Mouse (Mus musculus): ENCODE results near the gene Lemd1. TPM values are rescaled to one million over a fixed set of nuclear protein-coding genes. Genes with fewer than 3 reads are reported as not detected.

The Lemd1 gene
- polyA plus RNA-seq, 1 experiment from 2014 or later = 2.0 TPM

DNA sequence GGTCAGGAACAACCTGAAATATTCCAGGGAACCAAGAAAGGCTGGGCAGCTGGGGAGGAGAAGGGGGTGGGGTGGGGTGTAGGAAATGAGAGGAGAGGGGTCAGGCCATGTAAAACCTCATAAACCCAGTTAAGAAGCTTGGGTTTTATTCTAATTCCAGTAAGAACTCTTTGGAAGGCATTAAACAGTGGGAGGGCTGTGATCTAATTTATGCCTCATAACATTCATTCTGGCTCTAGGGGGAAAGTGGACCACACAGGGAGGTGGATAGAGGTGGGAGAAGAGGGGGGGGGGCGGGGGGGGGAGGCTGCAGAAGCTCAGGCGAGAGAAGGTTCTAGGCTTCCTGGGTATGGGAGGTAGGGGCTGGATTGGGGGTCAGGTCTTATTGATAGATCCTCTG is 19.6 kb upstream of the Lemd1 start:
- Histone ChIP-seq H3K27ac (replicated peaks) (no peak overlapping the region), H3K4me1 (peaks cover 26% of the 10 kb centered on the region), H3K36me3 (replicated peaks) (no peaks in the 10 kb centered on the region), H3K27me3 (replicated peaks; ENCODE audit: low read depth, poor library complexity, severe bottlenecking) (peaks cover 30% of the 10 kb centered on the region), H3K4me3 (no peak overlapping the region), H3K9me3 (no peaks in the 10 kb centered on the region)
- 33% methylated on average over 1 of the region's 2 CpGs for WGBS
- no peak for DNase-seq (ENCODE audit: low spot score)

DNA sequence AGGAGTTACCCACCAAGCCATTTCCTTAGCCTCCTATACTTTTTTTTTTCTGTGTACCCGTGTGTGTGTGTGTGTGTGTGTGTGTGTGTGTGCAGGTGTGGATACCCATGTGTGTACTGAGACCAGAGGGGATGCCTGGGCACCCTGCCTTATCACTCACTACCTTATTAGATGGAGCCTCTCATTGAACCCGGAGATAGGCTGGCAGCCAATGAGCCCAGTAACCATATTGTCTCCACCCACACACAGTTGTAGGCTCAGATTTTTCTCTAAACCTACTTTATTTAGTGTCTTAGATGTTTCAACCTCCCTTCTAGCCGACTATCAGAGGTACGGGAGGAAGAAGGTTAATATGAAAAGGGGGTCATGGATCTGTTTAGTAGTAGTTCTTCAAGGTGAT is 4.9 kb upstream of the Lemd1 start:
- Histone ChIP-seq H3K27ac (replicated peaks) (no peak overlapping the region), H3K4me1 (peaks cover 31% of the 10 kb centered on the region), H3K9me3 (no peaks in the 10 kb centered on the region), H3K36me3 (replicated peaks) (no peaks in the 10 kb centered on the region), H3K4me3 (no peak overlapping the region), H3K27me3 (replicated peaks; ENCODE audit: low read depth, poor library complexity, severe bottlenecking) (peaks cover 47% of the 10 kb centered on the region)
- WGBS = 82% methylated on average over 4 of the region's 4 CpGs
- DNase-seq (ENCODE audit: low spot score) = no peak

DNA sequence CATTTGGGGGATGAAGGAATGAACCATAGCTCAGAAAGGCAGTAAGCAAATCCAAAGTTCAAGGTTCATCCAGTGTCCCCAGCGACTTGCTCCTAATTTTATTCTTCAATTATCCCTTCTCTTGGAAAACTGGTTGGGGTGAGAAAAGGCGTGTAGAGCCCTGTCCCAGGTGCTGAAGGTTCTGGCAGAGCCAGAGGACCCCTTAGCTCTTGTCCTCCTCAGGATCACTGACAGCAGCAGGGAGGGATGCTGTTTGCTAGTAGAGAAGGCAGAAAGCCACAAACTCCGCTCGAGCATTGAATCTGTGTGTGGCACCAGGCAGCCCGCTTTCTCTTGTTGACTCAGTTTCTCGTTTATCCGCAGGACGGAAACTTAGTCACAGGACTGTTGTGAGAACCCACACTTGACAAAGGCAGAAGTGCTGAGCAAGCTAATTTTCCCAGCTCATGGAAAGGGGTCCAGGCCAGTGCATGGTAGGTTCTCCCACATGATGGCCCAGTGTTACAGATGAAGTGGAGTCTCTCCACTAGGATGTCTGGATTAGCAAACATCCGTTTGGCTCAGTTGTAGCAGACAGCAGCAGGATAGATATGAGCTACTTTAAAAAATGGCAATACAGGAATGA is 2.7 kb upstream of the Lemd1 start:
- DNase-seq (ENCODE audit: low spot score) = peak; percentile 54
- Histone ChIP-seq H3K36me3 (replicated peaks) (no peaks in the 10 kb centered on the region), H3K27me3 (replicated peaks; ENCODE audit: low read depth, poor library complexity, severe bottlenecking) (peaks cover 70% of the 10 kb centered on the region), H3K4me3 (no peak overlapping the region), H3K27ac (replicated peaks) (no peak overlapping the region), H3K9me3 (no peaks in the 10 kb centered on the region), H3K4me1 (peaks cover 53% of the 10 kb centered on the region)
- WGBS = 44% methylated on average over 9 of the region's 9 CpGs

DNA sequence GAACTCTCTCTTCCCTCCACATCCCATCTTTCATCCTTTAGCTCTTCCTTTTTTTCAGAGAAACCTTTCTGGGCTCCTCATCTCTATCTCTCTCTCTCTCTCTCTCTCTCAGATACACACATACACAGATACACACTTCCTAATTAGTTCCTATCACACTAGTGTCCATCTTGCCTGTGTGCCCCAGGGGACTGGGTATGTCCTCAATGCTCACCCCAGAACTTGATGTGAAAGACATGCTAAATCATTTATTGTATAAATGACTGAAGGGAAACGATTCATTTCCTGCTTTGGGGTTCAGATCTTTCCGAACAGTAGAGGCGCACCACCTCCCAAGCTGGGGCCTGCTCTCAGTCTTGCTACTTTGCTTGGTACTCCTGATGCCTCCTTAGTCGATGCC is 2.0 kb upstream of the Lemd1 start:
- H3K36me3 ChIP-seq (replicated peaks) = no peaks in the 10 kb centered on the region
- H3K4me3 ChIP-seq = no peak overlapping the region
- H3K4me1 ChIP-seq = peaks cover 60% of the 10 kb centered on the region
- H3K9me3 ChIP-seq = no peaks in the 10 kb centered on the region
- DNase-seq (ENCODE audit: low spot score) = no peak
- H3K27ac ChIP-seq (replicated peaks) = peak overlapping the region; percentile 96; the same call in 1 of the 2 replicates
- 44% methylated on average over 4 of the region's 4 CpGs for WGBS
- peaks cover 77% of the 10 kb centered on the region for H3K27me3 ChIP-seq (replicated peaks; ENCODE audit: low read depth, poor library complexity, severe bottlenecking)

DNA sequence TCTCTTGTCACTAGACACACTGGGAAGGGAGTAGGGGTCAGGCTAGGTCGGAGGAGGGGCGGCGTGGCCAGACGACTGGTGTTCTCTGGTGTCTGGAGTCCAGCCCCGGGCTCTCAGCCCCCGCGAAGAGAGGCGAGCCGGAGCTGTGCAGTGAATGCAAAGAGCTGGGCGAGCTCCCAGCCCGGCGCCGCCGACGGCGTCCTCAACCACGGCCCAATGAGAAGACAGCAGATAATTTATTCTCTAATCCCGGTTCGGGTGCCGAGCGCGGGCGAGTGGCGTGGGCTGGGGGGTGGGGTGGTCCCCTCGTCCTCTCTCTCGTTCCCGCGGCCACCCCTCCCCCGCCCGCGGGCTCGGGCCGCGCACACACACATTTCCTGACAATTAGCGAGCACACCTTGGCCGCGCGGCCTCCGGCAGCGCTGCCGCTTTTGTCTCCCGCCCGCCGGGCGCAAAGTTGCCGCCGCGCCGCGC is 1.2 kb upstream of the Lemd1 start:
- H3K4me3 ChIP-seq = peak overlapping the region; percentile 72
- no peaks in the 10 kb centered on the region for H3K9me3 ChIP-seq
- H3K27me3 ChIP-seq (replicated peaks; ENCODE audit: low read depth, poor library complexity, severe bottlenecking) = peaks cover 85% of the 10 kb centered on the region
- peak overlapping the region; percentile 96 for H3K27ac ChIP-seq (replicated peaks)
- peaks cover 69% of the 10 kb centered on the region for H3K4me1 ChIP-seq
- DNase-seq (ENCODE audit: low spot score) = peak; percentile 83
- WGBS = under 1% methylated on average over 50 of the region's 50 CpGs
- no peaks in the 10 kb centered on the region for H3K36me3 ChIP-seq (replicated peaks)

DNA sequence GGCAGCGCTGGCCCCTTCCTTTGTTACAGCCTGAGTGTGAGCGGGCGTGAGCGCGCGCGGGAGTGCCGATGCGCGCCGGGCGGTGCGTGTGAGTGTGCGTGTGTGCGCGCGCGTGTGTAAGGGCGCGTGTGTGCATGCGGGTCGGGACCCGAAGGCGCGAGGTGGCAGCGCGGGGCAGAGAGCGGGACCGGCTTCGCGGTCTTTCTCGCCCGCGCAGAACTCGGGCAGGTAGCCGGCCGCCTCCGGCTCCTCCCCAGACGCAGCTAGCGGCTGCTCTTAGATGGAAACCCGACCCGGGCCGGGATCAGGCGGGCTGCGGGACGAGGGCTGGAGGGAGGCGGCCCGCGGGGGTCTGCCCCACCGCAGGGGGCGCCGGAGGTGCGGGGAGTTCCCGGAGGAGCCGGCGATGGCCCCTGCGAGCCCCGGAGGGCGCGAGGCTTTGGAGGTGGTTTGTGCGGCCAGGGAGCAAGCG is 574 bp upstream of the Lemd1 start:
- peak overlapping the region; percentile 72 for H3K4me3 ChIP-seq
- H3K36me3 ChIP-seq (replicated peaks) = no peaks in the 10 kb centered on the region
- peak overlapping the region; percentile 96 for H3K27ac ChIP-seq (replicated peaks)
- peaks cover 75% of the 10 kb centered on the region for H3K4me1 ChIP-seq
- no peaks in the 10 kb centered on the region for H3K9me3 ChIP-seq
- DNase-seq (ENCODE audit: low spot score) = peak; percentile 79
- H3K27me3 ChIP-seq (replicated peaks; ENCODE audit: low read depth, poor library complexity, severe bottlenecking) = peaks cover 91% of the 10 kb centered on the region
- WGBS = under 1% methylated on average over 58 of the region's 62 CpGs

DNA sequence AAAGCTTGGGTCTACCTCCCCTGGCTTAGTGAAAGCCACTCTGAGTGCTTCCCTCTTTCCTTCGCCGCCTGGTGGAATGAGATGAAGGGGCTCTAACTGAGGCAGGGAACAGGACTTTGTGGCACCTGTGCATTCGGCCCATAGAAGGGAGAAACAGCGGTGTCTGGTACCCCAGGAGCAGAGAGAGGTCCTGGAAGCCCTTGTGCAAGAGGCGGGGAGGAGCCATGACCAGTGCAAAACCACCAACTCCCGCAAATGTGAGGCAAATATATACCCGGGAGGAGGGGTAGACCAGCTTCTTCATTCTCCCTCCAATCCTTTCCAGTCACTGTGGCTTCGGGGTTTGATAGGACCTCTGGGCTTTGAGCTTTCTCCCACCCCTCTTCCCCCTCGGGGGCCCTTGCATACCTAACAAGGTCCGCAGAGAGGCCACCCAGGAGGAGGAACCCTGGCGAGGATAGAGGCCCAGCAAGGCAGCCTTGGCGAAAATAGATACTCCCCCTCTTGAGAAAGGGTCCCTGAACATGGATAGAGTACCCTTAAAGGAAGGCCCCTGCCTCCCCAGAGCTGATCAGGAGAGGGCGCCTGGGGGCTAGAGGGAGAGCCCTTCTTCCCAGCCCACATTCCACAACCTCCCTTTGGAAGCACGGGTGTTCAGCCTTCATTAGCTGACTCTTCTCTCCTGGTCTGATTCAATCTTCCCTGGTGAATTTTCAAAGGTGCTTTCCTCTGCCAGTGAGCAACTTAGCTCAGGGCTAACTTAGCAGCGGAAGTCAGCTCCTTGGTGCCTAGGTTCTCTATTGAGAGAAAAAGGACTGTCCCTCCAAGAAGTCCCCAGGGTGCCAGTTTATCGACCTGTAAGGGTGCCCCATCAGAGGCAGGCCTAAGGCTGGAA is 802 bp downstream of the Lemd1 start:
- WGBS = 2% methylated on average over 16 of the region's 16 CpGs
- Histone ChIP-seq H3K4me3 (peak overlapping the region; percentile 72), H3K4me1 (peaks cover 88% of the 10 kb centered on the region), H3K36me3 (replicated peaks) (no peaks in the 10 kb centered on the region), H3K9me3 (no peaks in the 10 kb centered on the region), H3K27ac (replicated peaks) (peak overlapping the region; percentile 96), H3K27me3 (replicated peaks; ENCODE audit: low read depth, poor library complexity, severe bottlenecking) (peaks cover 99% of the 10 kb centered on the region)
- peak; percentile 57 for DNase-seq (ENCODE audit: low spot score)

DNA sequence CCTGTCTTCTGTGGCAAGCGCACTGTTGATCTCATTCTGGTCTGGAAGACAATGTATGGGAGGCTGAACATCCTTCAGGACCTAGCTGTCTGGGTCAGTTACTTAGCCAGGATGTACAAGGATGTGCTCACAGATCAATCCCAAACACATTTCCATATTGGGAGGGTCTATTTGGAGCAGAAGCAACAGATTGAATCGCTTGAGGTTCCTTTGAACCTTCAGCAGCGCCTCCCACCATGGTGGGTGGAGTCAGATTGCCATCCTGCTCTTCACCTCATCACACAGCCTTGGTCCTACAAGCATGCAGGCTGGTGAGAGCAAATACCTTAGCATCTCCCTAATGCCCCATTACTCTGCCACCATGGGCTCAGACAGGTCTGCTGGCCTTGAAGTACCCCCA is 2.6 kb downstream of the Lemd1 start:
- Histone ChIP-seq H3K4me1 (peaks cover 96% of the 10 kb centered on the region), H3K4me3 (peak overlapping the region; percentile 72; the same call in 1 of the 2 replicates), H3K9me3 (no peaks in the 10 kb centered on the region), H3K27ac (replicated peaks) (0 out of 2 replicates have a peak overlapping the region, but pooled peaks have one; percentile 32), H3K36me3 (replicated peaks) (no peaks in the 10 kb centered on the region), H3K27me3 (replicated peaks; ENCODE audit: low read depth, poor library complexity, severe bottlenecking) (peaks cover 97% of the 10 kb centered on the region)
- WGBS = 73% methylated on average over 3 of the region's 3 CpGs
- DNase-seq (ENCODE audit: low spot score) = peak; percentile 5

DNA sequence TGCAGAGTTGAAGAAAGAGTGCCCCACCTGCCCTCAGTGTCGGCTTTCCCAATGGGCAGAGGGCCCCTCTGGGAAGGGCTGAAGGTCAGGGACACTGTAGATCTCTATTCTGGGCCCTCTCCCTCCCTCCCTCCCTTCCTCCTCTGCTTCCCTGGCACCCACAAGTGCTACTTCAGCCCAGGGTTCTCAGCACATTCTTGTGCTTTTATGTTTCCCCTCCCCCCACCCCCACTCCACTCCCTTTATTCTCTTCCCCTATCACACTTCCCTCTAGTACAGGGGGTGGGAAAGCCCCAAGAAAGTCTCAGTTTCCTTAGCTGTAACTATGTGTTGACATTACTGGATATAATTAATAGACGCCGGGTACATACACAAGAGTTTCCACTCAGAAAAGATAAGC is 3.4 kb downstream of the Lemd1 start:
- peaks cover 97% of the 10 kb centered on the region for H3K27me3 ChIP-seq (replicated peaks; ENCODE audit: low read depth, poor library complexity, severe bottlenecking)
- no peaks in the 10 kb centered on the region for H3K36me3 ChIP-seq (replicated peaks)
- WGBS = 45% methylated on average over 3 of the region's 3 CpGs
- H3K4me3 ChIP-seq = no peak overlapping the region
- no peaks in the 10 kb centered on the region for H3K9me3 ChIP-seq
- peak; percentile 7 for DNase-seq (ENCODE audit: low spot score)
- H3K4me1 ChIP-seq = peaks cover 99% of the 10 kb centered on the region
- no peak overlapping the region for H3K27ac ChIP-seq (replicated peaks)

DNA sequence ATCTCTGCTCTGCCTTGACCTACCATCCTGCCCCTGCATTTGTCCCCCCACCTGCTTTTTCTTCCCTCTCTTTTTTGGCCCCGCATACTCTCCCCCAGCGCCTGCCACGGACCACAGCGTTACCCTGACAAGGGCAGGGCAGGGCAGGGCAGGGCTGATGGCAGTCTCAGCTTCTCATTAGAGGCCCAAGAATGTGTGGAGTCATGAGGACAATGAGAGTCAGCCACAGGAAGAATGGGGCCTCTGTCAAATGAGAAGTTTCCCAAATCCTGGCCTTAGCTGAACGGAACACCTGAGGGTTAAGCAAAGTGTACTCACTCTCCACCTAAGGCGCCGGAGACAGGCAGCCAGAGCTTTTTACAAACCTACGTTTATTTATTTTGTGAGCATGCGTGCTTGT is 3.9 kb downstream of the Lemd1 start:
- WGBS = 31% methylated on average over 9 of the region's 9 CpGs
- H3K4me1 ChIP-seq = peaks cover 99% of the 10 kb centered on the region
- H3K36me3 ChIP-seq (replicated peaks) = no peaks in the 10 kb centered on the region
- no peak overlapping the region for H3K4me3 ChIP-seq
- peak overlapping the region; percentile 44 for H3K27ac ChIP-seq (replicated peaks)
- DNase-seq (ENCODE audit: low spot score) = peak; percentile 10
- H3K9me3 ChIP-seq = no peaks in the 10 kb centered on the region
- H3K27me3 ChIP-seq (replicated peaks; ENCODE audit: low read depth, poor library complexity, severe bottlenecking) = peaks cover 97% of the 10 kb centered on the region

DNA sequence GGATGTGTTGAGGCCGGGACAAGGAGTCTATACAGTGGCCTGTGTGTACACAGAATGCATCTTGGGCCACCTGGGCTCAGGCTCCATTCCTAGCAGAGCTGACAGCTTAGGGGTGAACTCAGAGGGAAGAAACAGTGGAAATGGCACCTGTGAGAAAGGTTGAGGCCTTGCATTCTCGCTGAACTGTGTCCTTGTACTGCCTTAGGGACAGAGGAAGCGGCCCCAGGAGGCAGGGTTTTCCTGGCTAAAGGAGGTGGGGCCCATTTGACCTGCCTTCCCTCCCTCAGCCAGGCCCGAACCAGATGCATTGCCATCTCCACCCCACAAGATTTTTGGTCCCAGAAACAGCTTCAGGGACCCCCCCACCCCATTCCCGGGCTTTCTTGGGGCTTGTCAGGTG is 4.5 kb downstream of the Lemd1 start:
- peaks cover 97% of the 10 kb centered on the region for H3K27me3 ChIP-seq (replicated peaks; ENCODE audit: low read depth, poor library complexity, severe bottlenecking)
- H3K4me3 ChIP-seq = no peak overlapping the region
- peak overlapping the region; percentile 40 for H3K27ac ChIP-seq (replicated peaks)
- no peaks in the 10 kb centered on the region for H3K36me3 ChIP-seq (replicated peaks)
- no peaks in the 10 kb centered on the region for H3K9me3 ChIP-seq
- peaks cover 99% of the 10 kb centered on the region for H3K4me1 ChIP-seq
- DNase-seq (ENCODE audit: low spot score) = peak; percentile 9
- WGBS = 34% methylated on average over 5 of the region's 5 CpGs

DNA sequence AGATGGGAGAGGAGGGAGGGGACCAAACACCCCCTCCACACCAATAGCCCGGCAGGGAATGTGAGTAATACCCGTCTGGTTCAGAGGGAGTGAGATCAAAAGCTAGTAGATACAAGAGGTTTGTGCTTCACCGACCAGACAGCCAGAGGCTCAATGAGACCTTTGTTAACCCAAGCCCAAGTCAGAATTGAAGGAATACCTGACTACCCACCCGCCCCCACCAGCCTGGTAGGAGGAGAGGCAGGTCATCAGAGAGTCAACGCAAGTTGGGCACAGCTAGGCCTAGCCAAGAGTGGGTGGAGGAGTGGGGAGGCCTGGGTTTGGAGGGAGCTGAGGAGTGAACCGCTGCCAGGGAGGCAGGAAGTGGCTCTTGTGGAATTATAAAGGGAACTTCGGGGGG is 5.1 kb downstream of the Lemd1 start:
- Histone ChIP-seq H3K36me3 (replicated peaks) (no peaks in the 10 kb centered on the region), H3K4me3 (no peak overlapping the region), H3K4me1 (peaks cover 99% of the 10 kb centered on the region), H3K27ac (replicated peaks) (peak overlapping the region; percentile 40; the same call in 1 of the 2 replicates), H3K27me3 (replicated peaks; ENCODE audit: low read depth, poor library complexity, severe bottlenecking) (peaks cover 97% of the 10 kb centered on the region), H3K9me3 (no peaks in the 10 kb centered on the region)
- WGBS = 9% methylated on average over 7 of the region's 7 CpGs
- peak; percentile 20 for DNase-seq (ENCODE audit: low spot score)
